Mouse (Mus musculus) liver, embryonic 16.5 days (tissue): ENCODE measurements at regions not wholly inside any gene's neighbourhood (a gene's known extent, or its start where the extent isn't known, plus 50 kb on each side); places are given as distances from the start of the nearest gene placed in this dataset.

Experiments used
- ATAC-seq: fragments of 200-750 bp; cut with Nextera tagmentation; 2 replicates; pipeline ENCODE4 v1.8.0; 2017; ENCODE audit warnings: low read depth, mild to moderate bottlenecking, moderate number of reproducible peaks, moderate library complexity
- H3K27ac ChIP-seq: fragments of 300-500 bp; sonication (generic); 2 replicates; pipeline ENCODE4 v1.5.1; 2014; ENCODE audit warnings: mild to moderate bottlenecking, low read length
- H3K27me3 ChIP-seq: fragments of 300-500 bp; sonication (generic); 2 replicates; pipeline ENCODE4 v1.6.1; 2014; ENCODE audit warnings: low read depth, low read length, mixed read lengths; ENCODE audit not compliant: control insufficient read depth, insufficient read depth
- H3K36me3 ChIP-seq: fragments of 300-500 bp; sonication (generic); 2 replicates; pipeline ENCODE4 v1.6.1; 2014; ENCODE audit warnings: mild to moderate bottlenecking; ENCODE audit not compliant: control insufficient read depth, insufficient read depth
- H3K4me1 ChIP-seq: fragments of 300-500 bp; sonication (generic); 2 replicates; pipeline ENCODE4 v1.6.1; 2014; ENCODE audit warnings: low read depth, low read length, mixed read lengths; ENCODE audit not compliant: control insufficient read depth
- H3K4me2 ChIP-seq: fragments of 300-500 bp; sonication (generic); 2 replicates; pipeline ENCODE4 v1.6.1; 2014; ENCODE audit warnings: low read depth, low read length, mixed read lengths
- H3K4me3 ChIP-seq: fragments of 300-500 bp; sonication (generic); 2 replicates; pipeline ENCODE4 v1.5.1; 2014; ENCODE audit warnings: low read depth, mild to moderate bottlenecking, low read length
- H3K9ac ChIP-seq: fragments of 300-500 bp; sonication (generic); 2 replicates; pipeline ENCODE4 v1.6.1; 2014; ENCODE audit warnings: low read depth, low read length
- H3K9me3 ChIP-seq: fragments of 300-500 bp; sonication (generic); replicated peaks from 2 replicates; pipeline ENCODE4 v1.6.1; 2016; ENCODE audit warnings: low read length; ENCODE audit not compliant: control insufficient read depth
- WGBS: fragments of 180-500 bp; shearing (Covaris S2); extraction: QIAGEN DNeasy Blood & Tissue Kit; methylation state at CpG from one replicate; pipeline ENCODE4 v1.1.7; 2014; ENCODE audit not compliant: insufficient replicate concordance; 5-methylcytosine and 5-hydroxymethylcytosine counted together

DNA sequence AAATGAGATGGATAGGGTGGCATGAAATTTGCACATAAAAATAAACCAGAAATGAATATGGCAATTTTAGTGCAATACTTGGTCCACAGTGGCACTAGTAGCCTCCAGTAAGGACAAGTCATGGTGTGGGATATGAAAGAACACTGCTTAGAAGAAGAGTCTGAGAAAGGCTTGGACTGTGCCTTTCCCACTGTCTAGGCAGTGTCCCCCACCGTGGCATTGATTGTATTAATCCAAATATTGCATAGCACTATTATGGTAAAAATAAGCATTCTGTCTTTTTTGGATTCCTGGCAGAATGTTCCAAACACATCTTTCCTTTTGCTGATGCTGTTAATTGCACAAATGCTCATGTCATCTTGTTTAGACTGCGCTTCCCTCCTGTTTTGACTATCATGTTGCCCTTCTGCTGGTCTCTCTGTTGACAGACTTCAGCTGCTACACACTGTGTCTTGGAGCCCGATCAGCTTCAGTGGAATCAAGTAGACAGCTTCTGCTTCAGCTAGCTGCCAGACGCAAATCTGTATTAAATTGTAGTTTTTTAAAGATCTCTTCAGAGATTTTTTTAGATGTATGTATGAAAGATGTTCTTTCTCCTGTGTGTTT is 186.2 kb upstream of the Robo2 start:
- 62% methylated on average over 4 of the region's 4 CpGs for WGBS
- H3K27me3 ChIP-seq, result no peaks in the 10 kb centered on the region
- no peaks in the 10 kb centered on the region for H3K36me3 ChIP-seq
- ATAC-seq, result no peak
- no peaks in the 10 kb centered on the region for H3K9me3 ChIP-seq
- no peak overlapping the region for H3K4me3 ChIP-seq
- H3K4me2 ChIP-seq, result no peak overlapping the region
- no peak overlapping the region for H3K27ac ChIP-seq
- no peaks in the 10 kb centered on the region for H3K4me1 ChIP-seq
- no peak overlapping the region for H3K9ac ChIP-seq

- no peaks in the 10 kb centered on the region for H3K36me3 ChIP-seq
- H3K9ac ChIP-seq, result no peak overlapping the region
- no peak overlapping the region for H3K4me2 ChIP-seq
- no peak for ATAC-seq
- H3K4me3 ChIP-seq, result no peak overlapping the region
- no peak overlapping the region for H3K27ac ChIP-seq
- H3K4me1 ChIP-seq, result no peaks in the 10 kb centered on the region
- H3K27me3 ChIP-seq, result no peaks in the 10 kb centered on the region
- WGBS, result 76% methylated on average over 4 of the region's 4 CpGs
- no peaks in the 10 kb centered on the region for H3K9me3 ChIP-seq
These were observed 180.3 kb upstream of the Robo2 start for GRCm38 (mm10) chr16:74591896-74592295.

DNA sequence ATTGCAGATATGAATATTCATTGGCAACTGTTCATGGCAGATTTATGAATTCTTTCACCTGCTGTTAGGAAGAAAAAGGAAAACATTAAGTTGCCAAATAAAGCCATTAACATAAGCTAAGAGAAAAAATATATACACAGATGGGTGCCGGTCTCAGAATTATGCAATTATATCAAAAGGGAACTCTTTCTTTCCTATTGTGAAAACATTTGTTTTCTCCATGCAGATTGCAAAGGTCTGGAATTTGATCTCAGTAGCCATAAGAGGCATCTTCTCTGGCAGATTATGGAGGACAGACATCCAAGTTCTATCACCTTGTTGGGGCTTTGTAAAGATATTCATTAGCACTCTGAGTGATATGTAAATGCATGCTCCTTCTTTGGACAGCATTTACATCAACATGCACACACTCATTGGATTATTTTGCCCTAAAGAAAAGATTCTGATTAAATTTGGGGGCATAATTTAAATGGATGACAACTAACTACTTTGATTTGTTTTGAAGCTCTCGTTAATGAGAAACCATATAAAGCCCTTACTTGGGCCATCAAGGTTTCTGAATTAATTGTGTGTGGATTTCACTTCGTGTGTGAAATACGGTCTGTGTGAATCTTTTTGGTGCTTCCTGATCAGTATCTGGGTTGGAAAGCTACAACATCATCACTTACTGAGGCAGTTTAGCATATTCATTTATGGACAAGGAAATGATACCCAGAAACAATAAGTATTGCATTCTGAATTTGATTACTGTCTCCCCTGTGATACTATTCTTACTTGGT is 171.2 kb upstream of the Robo2 start:
- Histone ChIP-seq H3K4me1 (no peaks in the 10 kb centered on the region), H3K27ac (no peak overlapping the region), H3K4me2 (no peak overlapping the region), H3K4me3 (no peak overlapping the region), H3K36me3 (no peaks in the 10 kb centered on the region), H3K9me3 (no peaks in the 10 kb centered on the region), H3K27me3 (no peaks in the 10 kb centered on the region), H3K9ac (no peak overlapping the region)
- 66% methylated on average over 4 of the region's 4 CpGs for WGBS
- ATAC-seq, result no peak

DNA sequence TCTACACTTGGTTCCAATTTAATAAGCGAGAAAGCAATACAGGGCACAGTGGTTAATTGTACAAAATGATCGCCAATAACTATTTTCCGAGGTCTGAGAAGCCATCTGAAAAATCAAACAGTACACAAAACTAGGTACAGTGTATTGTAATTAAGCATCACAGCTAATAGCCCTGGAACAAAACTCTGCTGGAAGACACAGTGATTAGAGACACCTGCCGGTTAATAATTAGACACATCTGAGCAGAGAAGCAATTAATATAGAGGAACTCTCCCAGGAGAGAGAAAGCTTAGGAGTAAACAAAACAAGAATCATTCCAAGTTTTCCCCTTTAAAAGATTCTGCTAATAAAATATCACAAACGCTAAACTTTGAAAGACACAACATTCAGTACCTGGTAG is 136.7 kb upstream of the Robo2 start:
- 65% methylated on average over 5 of the region's 5 CpGs for WGBS
- Histone ChIP-seq H3K27ac (no peak overlapping the region), H3K27me3 (no peaks in the 10 kb centered on the region), H3K4me3 (no peak overlapping the region), H3K4me2 (no peak overlapping the region), H3K36me3 (no peaks in the 10 kb centered on the region), H3K9me3 (no peaks in the 10 kb centered on the region), H3K4me1 (no peaks in the 10 kb centered on the region), H3K9ac (no peak overlapping the region)
- no peak for ATAC-seq

DNA sequence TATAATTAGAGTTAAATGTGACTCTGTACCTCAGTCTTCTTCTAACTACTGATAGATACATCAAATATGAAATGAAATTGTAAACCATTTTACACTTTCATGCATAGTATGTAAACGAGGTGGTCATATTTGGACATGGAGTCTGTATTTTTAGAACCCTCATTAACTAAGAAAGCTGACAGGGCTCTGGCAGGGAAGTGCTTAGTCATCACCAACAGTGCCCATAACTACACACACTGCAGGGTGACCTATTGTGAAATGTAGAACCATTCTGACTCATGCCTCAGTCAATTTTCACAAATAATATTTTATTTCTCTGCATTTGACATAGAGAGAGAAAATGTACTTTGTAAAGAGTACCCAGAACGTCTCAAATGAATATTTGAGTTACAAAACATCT is 118.9 kb upstream of the Robo2 start:
- H3K4me1 ChIP-seq, result no peaks in the 10 kb centered on the region
- H3K9ac ChIP-seq, result no peak overlapping the region
- no peaks in the 10 kb centered on the region for H3K9me3 ChIP-seq
- H3K4me3 ChIP-seq, result no peak overlapping the region
- no peak for ATAC-seq
- H3K36me3 ChIP-seq, result no peaks in the 10 kb centered on the region
- 27% methylated on average over 2 of the region's 2 CpGs for WGBS
- H3K4me2 ChIP-seq, result no peak overlapping the region
- H3K27me3 ChIP-seq, result no peaks in the 10 kb centered on the region
- H3K27ac ChIP-seq, result no peak overlapping the region

- Histone ChIP-seq H3K9ac (no peak overlapping the region), H3K36me3 (no peaks in the 10 kb centered on the region), H3K4me3 (no peak overlapping the region), H3K27me3 (no peaks in the 10 kb centered on the region), H3K4me1 (no peaks in the 10 kb centered on the region), H3K4me2 (no peak overlapping the region), H3K9me3 (no peaks in the 10 kb centered on the region), H3K27ac (no peak overlapping the region)
- 42% methylated on average over 3 of the region's 3 CpGs for WGBS
- no peak for ATAC-seq
These were observed 116.6 kb upstream of the Robo2 start for GRCm38 (mm10) chr16:74528245-74528644.

- no peak for ATAC-seq
- Histone ChIP-seq H3K27me3 (no peaks in the 10 kb centered on the region), H3K4me3 (no peak overlapping the region), H3K36me3 (no peaks in the 10 kb centered on the region), H3K9me3 (no peaks in the 10 kb centered on the region), H3K9ac (no peak overlapping the region), H3K27ac (no peak overlapping the region), H3K4me1 (no peaks in the 10 kb centered on the region), H3K4me2 (no peak overlapping the region)
- 25% methylated on average over 1 of the region's 1 CpGs for WGBS
These were observed 114.9 kb upstream of the Robo2 start for GRCm38 (mm10) chr16:74526521-74526920.

GRCm38 (mm10) chr16:74520501-74520900 is 108.9 kb upstream of the Robo2 start:
- Histone ChIP-seq H3K9ac (no peak overlapping the region), H3K27me3 (no peaks in the 10 kb centered on the region), H3K4me1 (no peaks in the 10 kb centered on the region), H3K27ac (no peak overlapping the region), H3K4me3 (no peak overlapping the region), H3K36me3 (no peaks in the 10 kb centered on the region), H3K9me3 (no peaks in the 10 kb centered on the region), H3K4me2 (no peak overlapping the region)
- no peak for ATAC-seq
- 58% methylated on average over 4 of the region's 4 CpGs for WGBS

- H3K9ac ChIP-seq, result no peak overlapping the region
- H3K4me1 ChIP-seq, result no peaks in the 10 kb centered on the region
- ATAC-seq, result no peak
- no peaks in the 10 kb centered on the region for H3K36me3 ChIP-seq
- 53% methylated on average over 1 of the region's 1 CpGs for WGBS
- no peaks in the 10 kb centered on the region for H3K9me3 ChIP-seq
- no peak overlapping the region for H3K4me2 ChIP-seq
- H3K4me3 ChIP-seq, result no peak overlapping the region
- no peaks in the 10 kb centered on the region for H3K27me3 ChIP-seq
- H3K27ac ChIP-seq, result no peak overlapping the region
These were observed 106.3 kb upstream of the Robo2 start for GRCm38 (mm10) chr16:74517888-74518287.
